Mouse (Mus musculus): Measurements from ENCODE around the gene Gm20388.
A peak's percentile ranks its signal among the peaks of the same experiment; 100 is the strongest.
"Not testable (repeated sequence)": the region's sequence is repeated elsewhere in the genome, so short reads cannot be mapped to it uniquely, and the experiment has no call there.

Gene Gm20388

DNA sequence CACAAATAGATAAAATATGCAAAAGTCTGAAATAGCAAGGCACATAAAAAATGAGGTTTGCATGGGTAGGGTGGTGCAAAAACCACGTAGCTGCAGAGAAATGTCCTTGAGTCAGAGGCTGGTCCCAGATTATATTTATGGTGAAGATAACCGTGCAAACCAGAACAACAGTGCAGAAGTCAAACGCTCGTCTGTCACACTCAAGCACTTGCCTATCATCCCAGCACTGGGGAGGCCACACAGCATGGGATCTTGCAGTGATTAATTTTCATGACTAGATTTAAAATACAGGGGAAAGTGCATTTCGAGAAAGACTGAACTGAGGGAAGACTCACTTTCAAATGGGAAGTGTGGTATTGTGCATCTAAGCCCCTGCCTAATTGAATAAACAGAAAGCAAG, 3083.1 kb downstream of the Gm20388 start:
- DNase-seq: no peak

DNA sequence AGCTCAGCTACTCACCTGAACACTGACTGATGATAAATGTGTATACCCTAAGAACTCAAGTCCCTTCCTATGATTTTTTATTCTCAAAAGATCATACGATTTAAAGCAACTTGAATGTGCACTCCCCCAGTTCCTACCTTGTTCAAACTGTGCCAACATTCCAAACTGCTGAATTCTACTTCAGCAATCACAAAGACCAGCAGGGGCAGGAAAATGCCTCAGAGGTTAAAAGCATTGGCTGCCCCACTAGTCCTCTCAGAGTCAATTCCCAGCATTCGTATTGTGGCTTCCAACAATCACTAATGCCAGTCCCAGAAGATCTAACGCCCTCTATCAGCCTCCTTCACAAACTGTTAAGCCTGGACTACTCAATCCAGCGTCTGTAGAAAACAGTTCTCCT, 3087.3 kb downstream of the Gm20388 start:
- DNase-seq: no peak

DNA sequence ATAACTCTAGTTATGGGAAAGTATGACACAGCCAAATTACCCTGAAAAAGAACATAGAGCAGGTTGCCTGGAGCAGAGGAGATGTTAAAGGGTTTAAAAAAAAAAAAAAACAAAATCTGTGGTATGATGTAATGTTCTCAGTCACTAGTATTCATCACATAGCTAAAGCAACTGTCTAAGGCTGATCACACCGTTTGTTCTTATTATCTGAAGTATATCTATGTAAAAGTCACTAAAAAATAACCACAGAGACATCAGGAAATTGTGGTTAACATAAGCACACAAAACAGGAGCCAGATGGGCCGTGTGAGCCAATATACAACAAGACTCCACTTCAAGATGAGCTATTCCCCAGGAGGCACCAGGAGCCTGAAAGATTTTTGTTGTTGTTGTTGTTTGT, 3089.7 kb downstream of the Gm20388 start:
- no peak for DNase-seq

DNA sequence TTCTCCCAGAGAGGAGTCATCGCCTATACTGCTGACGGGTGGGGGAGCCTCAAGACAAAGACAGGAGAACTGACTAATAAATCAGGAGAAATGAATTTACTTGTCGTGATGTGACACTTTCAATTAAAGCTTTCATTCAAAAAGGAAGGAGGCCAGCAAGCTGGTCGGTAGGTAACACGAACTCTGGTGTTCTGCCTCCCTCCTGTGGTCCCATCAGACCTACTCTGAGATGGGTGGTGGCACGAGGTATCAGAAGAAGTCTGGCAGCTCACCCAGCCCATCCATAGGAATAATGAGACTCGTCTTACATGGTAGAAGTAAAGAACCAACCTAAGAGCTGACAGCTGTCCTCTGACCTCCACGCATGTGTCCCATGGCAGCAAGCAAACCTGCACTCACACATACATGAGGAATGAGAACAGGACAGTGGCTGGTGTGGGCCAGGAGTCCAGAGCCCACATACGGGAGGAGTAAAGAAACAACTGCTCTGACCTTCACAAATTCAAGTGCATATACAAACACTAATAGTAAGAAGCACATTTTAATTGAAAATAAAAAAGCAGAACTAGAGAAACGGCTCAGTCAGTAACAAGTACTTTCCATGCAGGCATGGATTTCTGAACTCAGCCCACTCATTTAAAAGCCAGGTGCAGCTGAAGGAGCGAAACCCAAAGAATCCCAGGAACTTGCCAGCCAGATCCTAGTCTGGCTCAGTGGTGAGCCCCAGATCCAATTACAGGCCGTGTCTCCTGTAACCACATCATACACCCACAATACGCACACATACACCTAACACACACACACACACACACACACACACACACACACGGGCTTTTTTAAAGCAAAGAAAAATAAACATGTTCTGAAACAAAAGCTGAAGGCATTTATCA, 3093.6 kb downstream of the Gm20388 start:
- no peak for DNase-seq

DNA sequence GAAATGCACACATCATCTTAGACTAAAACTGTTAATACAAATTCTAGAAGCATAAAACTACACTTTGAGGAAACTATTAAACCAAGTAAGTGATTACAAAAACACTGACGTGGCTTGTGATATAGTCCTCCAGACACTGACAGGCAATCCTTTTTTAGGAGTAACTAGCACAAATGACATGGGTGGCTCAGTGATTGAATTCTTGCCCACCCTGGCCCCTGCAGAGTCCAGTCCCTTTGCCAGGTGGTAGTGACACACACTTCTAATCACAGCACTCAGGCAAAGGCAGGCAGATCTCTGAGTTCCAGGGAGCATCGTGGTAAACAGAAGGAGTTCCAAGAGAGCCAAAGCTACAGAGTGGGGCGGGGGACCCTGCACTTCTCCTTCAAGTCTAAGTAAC, 3094.7 kb downstream of the Gm20388 start:
- DNase-seq: no peak

DNA sequence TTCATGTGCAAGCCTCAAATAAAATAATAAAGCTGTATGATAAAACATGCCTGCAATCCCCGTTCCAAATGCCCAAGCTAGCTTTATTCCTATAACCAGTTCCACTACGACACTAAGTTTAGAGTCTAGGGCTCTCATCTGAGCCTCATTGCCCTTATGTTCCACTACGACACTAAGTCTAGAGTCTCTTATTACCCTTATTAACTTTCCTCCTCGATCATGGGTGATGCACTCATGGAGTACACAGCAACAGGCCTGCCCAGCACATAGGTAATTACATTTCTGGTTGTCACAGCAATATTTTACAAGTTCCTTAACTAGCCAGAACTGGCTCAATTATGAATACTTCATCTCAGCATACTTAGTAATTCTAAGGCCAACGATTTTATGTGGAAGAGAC, 3095.2 kb downstream of the Gm20388 start:
- no peak for DNase-seq

DNA sequence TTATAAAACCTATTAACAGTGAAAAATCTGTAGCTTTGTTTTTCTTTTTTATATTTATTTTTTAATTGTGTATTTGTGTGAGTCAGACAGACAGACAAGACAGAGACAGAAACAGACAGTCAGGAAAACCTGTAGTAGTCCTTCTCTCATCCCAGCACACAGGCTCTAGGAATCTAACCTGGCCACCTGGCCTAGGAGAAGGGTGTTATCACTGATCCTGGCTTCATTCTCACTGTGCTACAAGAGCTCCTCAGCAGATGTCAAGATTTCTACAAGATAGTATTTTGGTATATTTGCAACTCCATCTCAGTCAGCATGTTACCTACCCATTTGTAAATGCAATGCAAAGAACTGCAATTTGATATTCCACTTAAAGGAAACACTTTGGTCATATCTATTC, 3100.7 kb downstream of the Gm20388 start:
- no peak for DNase-seq

DNA sequence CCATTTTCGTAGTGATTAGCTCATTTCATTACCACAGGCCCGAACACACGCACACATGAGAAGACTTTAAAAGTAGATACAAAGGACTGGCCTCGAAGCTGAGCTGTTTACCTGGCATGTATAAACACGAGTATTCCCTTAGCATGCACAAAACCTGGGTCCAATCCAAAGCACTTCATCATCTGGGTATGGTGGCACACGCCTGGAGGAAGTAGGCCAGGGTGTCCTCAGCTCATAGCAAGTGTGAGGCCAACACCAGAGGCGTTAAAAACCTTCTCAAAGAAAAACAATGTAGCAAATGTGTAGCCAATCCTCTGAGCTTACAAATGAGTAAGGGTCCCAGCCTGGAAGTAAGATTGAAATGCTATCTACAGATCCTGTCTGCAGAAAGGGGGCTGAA, 3103.8 kb downstream of the Gm20388 start:
- no peak for DNase-seq

DNA sequence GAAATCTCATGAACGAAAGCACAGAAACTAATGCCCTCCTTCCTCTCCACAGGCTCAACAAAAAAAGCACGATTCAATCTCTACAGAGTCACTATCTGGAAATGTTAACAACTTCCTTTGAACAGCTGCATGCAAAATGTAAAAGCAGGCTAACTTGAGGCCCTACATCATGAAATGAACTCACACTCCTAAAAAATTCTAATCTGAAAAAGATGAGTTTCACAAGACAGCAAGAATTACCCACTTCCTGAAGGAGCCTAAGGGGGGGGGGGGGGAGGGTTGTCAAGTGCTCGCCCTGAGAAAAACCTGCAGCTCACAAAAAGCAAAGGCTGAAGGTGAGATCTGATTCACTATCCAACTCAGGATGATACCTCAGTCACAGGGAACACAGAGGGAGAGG, 3104.4 kb downstream of the Gm20388 start:
- no peak for DNase-seq

DNA sequence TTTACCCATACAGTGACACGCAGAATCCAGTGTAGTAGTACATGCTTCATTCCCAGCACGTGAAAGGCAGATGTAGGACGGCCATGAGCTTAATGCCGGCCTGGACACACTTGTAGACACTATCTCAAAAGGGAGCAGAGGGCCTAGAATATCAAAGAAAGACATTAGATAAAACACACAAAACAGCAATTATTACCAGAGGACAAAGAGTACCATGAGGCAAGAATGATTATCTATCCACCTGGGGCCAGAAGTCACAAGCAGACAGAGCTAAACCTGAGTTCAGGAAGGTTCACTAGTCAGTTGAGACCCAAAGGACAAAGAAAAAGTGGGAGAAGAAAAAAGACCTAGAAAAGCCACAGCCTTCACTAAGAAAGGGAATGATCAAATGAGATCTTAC, 3106.5 kb downstream of the Gm20388 start:
- DNase-seq: no peak

DNA sequence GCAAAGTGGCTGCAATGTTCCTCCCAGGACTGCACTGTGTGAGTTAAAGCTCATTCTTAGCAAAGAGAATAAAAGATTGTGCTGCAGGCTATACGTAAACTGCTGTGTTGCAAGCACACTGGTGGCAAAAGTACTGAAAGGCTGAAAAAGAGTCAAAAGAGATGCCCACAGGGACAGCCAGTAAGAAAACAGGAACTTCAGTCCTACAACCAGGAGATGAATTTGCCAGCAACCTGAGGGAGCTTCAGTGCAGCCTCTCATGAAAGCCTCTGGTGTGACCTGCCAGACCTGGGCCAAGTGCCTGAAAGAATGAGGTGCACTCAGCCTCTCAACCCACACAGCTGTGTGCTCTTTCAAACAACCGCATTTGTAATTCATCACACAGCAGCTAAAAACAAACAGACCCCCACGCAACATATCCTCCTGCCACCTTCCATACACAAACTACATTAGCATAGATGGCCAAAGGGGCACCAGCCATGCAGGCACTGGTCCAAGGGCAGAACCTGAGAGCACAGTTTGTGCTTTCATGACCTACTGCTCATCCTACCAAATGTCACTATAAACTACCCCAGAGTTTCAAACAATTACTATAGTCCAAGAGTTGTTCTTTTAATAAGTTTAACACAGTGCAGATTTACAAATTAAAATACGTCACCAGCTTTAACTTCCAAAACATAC, 3108.0 kb downstream of the Gm20388 start:
- no peak for DNase-seq

DNA sequence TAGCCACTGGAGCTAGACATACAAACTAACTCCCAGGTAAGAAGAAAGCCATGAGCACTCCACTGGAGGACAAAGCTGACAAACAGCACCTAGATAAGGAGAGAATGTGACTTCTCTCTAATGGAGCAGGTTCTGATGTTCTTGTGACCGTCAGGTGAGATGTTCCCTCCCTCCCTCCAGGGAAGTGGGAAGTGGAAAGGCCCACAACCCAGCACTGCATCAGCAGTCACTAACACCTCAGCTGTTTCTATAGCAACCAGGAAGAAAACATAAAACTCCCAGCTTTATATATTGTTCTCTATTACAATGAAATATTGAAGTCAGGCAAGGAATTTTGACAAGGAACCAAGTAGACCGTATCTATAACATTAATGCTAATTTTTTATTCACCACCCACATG, 3109.4 kb downstream of the Gm20388 start:
- no peak for DNase-seq

DNA sequence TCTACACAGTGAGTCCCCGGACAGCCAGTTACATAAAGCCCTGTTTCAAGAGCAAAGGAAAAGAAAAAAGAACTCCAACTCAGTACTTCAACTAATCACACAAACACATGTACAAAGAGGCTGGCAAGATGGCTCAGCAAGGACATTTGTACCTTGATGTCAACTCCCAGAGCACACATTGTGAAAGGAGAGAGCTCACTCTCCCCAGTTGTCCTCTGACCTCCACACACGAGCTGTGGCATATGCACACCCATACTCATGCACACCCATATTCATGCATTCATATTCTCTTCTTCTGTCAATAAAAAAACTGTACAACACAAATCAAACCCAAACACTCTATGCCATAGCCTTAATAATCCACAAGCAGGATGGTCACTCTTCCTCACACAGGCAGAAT, 3110.2 kb downstream of the Gm20388 start:
- DNase-seq: no peak

DNA sequence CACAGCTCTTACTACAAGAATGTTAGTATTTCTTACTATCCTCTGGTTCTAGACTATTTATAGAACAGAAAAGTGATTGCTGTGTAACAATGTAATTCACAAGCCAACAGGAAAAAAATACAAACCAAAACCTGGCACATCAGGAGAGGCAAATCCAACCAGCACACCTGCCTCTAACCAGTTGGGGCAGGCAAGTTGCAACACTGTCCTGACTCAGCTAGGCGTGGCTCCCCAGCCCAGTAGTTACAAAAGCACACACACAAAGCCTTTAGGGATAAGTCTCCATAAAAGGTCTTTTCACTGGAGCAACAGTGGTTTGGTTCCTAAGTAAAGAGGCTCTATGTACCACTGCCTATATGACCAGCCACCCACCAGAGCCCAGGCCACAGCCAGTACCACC, 3110.6 kb downstream of the Gm20388 start:
- peak; percentile 28 for DNase-seq

DNA sequence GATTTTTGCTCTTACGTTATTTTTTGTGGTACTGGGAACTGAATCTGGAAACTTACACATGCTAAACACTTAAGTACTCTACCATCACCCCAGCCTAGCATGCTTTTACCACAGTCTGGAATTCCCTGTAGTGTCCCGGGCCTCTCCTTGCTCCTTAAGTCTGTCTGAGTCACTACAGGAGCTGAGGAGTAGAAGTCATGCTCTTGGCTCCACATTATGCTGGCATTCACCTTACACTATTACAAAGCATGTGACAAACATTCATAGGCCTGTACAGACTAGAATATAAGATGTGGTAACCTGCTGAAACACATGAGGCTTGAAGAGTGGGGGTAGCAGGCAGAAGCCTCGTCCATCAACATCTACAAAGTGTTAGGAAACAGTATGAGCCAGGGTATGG, 3112.1 kb downstream of the Gm20388 start:
- DNase-seq: no peak

DNA sequence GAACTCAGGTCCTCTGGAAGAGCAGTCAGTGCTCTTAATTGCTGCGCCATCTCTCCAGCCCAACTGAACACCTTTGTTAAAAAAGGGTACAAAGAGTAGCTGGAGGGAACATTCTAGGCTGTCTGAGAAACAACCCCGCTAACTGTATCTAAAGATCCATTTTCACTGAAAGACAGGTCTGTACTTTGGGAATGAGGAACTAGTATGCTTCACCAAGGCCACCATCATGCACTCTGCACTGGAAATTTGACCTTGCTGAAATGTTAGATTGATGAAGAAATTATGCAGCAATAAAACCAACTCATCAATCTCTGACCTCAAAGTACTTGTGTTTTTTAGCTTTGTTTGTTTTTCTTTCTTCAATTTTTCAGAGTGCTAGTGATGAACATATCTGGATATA, 3113.6 kb downstream of the Gm20388 start:
- no peak for DNase-seq

DNA sequence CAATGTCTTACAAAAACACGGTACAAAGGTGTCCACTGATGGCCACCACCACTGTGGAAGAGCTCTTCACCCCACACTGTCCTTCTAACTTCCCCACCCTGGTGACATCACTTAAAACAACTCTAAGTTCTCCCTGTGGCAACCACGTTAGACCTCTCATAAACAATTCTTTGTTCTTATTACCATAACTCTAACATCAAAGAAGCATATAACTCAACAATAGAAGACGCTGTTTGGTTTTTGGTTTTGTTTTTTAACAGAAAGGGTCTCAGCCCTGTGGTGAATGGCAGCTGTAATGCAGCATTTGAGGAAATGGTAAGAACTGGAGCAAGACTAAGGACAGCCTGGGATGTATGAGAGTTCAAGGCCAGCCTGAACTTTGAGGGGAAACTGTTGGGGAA, 3115.3 kb downstream of the Gm20388 start:
- no peak for DNase-seq

DNA sequence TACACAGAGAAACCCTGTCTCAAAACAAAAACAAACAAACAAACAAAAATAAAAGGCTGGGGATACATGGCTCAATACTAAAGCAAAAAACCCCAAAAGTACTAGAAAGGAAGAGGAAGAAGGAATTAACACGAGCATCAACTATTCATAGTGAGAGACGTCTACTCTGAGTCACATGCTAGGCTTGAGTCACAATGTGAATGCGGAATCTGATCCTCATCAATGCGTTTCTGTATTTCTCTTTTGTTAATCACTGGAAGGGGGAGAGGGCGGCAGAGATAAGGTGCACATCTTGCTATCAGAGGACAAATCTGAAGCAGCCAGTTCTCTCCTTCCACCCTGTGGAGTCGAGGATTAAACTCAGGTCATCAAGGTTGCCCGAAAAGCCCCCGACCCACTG, 3117.1 kb downstream of the Gm20388 start:
- no peak for DNase-seq

DNA sequence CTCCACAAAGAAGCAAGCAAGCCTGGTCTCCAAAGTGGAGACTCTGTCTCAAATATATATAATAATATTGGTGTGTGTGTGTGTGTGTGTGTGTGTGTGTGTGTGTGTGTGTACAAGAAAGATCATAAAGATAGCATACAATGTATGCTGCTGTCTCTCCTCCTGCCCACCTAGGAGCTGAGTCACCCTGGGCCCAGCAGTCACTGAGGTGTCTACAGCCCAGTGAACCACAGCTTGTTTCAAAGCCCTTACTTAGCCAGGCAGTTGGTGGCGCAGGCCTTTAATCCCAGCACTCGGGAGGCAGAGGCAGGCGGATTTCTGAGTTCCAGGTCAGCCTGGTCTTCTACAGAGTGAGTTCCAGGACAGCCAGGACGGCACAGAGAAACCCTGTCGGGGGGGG, 3119.4 kb downstream of the Gm20388 start:
- DNase-seq: not testable (repeated sequence)

DNA sequence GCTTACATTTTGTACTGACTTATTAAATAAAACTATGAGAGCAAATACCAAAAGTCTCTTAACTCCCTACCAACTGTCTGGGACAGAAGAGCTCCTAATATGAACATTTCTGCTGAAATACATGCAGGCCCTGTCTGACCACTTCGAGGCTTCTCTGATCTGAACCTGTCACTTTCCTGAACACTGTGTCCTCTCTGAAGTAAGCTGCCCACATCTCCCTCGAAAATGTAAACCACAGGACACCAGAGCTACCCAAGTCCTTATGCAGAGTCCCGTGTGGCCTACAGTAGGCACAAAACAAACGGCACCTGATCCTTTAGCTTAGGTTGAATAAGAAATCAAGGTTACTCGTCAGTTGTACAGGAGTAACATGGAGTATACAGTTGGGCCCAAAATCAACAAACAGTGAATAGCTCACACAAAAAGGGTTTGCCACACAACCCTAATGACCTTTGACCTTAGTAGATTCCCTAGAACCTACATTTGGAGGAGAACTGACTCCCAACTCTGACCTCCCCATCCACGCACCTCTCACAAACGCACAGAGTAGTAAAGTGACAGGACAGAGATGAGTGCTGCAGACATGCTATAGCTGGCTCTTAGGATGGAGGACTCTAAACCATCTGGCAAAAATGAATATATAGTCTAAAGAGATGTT, 3120.8 kb downstream of the Gm20388 start:
- no peak for DNase-seq

DNA sequence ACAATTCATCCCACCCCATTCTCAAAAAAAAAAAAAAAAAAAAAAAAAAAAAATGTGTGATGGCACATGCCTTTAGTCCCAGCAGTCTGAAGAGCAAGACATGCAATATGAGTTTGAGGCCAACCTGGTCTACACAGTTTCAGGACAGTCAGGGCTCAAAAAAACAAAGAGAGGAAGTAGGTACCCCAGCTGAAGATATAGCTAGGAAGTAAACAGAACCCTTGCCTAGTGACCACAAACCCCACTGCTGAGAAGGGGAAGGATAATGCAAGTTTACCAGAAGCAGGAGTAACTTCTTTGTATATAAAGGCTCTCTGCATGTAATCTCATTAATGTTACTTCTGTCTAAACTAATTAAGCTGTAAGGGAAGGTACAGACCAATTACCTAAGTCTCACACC, 3122.1 kb downstream of the Gm20388 start:
- DNase-seq: no peak

DNA sequence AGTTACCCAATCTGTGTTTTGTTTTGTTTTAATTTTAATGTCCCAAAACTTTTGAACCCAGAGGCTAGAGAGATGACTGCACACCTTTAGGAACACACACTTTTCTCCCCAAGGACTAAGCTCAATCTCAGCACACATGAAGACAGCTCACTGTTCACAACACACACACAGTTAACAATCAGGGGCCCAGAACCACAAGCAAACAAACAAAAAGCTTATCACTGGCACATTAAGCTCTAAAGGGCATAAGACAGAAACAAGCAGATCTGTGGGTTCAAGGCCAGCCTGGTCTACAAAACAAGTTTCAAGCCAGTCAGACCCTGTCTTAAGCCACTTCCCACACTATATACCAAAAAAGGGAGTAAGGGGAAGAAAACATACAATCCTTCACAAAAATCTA, 3122.8 kb downstream of the Gm20388 start:
- DNase-seq: no peak

DNA sequence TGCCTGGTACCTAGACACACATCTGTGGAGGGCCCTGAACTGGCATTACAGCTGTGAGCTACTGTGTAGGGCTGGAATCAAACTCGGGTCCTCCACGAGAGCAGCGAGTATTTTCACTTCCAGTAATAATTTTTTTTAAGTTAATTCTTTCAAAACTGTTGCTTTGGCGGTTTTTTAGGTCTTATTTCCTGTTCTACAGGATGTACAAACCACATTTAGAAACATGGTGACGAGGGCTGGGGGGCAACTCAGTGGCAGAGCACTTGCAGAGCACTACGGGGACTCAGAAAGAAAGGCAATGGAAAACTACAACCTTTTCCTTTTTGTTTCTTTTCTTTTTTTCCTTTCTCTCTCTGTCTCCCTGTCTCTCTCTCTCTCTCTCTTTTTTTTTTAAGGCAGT, 3123.5 kb downstream of the Gm20388 start:
- no peak for DNase-seq

DNA sequence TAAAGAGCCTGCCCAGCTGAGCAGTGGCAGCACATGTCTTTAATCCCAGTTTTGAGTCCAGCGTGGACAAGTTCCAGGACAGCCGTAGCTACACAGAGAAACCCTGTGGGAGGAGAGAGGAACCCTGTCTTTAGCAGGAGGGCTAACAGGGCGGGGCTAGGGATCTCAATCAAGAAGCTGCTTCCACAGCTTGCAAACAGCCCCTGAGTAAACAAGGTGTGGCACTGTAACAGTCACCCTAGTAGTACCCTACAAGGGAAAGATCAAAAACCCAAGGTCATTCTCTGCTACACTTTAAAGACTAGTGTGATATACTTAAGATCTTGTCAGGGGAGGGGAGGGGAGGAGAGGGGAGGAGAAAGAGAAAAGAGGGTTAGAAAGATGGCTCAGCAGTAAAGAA, 3126.3 kb downstream of the Gm20388 start:
- DNase-seq: no peak
